10 mouse cellular contexts compared by ENCODE assay signal in the genomic region with DNA sequence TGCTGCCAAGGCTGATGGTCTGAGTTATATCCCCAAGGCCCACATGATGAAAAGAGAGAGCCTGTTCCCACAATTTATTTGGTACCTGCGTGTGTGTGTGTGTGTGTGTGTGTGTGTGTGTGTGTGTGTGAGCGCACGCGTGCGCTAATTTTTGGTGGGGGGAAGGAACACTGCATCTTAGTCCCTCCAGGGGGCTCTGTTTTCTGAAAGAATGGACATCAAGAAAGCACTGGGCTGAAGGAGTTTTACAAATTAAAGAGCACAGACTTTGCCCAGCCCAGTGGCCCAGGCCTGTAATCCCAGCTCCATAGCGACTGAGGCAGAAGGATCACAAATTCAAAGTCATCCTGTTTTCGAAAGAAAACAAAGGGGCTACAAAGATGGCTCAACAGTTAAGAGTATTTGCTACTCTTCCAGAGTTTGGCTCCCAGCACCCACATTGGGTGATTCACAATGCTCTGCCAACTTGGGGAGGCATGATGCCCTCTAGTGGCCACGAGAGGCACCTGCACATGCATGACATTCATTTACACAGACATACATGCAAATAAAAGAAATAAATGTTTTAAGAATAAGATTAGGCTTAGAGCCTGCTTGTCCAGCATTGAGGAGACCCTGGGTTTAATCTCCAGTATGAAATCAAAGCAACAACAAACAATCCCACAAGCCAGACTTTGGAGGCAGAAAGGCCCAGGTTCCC. TPM values are rescaled to one million over a fixed set of nuclear protein-coding genes. Genes with fewer than 3 reads are reported as not detected.
DNase-seq lines count a peak whose midpoint lies in the region; ATAC-seq and TF ChIP-seq lines count a peak whose summit lies in the region.
"Had no signal": no experiment of that assay in that cellular context is flagged by ENCODE, and none has a peak within 500 bp of the region (broad histone marks: within the 10 kb centered on the region; RNA-seq: fewer than 3 reads in every experiment).

No protein-coding gene starts in this region.

- no peaks in the 10 kb centered on the region for H3K36me3 ChIP-seq in kidney, embryonic 16.5 days (ENCODE audit: insufficient read depth, low read length)
- no peaks in the 10 kb centered on the region for H3K36me3 ChIP-seq in ES-E14 (ENCODE audit: control insufficient read depth, insufficient read depth, low read length, poor library complexity, severe bottlenecking)
- H3K36me3 ChIP-seq: embryonic facial prominence, embryonic 13.5 days had no signal

- no peak overlapping the region for H3K4me3 ChIP-seq in kidney, embryonic 16.5 days (ENCODE audit: low read length)
- H3K4me3 ChIP-seq in ES-E14 (ENCODE audit: insufficient read depth in 1 of 2, low read depth in 1 of 2, low read length in 2 of 2, poor library complexity in 1 of 2, severe bottlenecking in 1 of 2): peak overlapping the region; percentile 22 to 25; a peak in 3 of 4 replicates
- no peak overlapping the region for H3K4me3 ChIP-seq in bone marrow macrophage, adult 2 months (ENCODE audit: insufficient read depth, low read length)
- H3K4me3 ChIP-seq: embryonic facial prominence, embryonic 13.5 days had no signal

- no peak overlapping the region for H3K27ac ChIP-seq in kidney, embryonic 16.5 days (ENCODE audit: low read length)
- no peak overlapping the region for H3K27ac ChIP-seq in ES-E14 (ENCODE audit: insufficient read depth, low read depth, low read length, poor library complexity, severe bottlenecking)
- no peak overlapping the region for H3K27ac ChIP-seq in bone marrow macrophage, adult 2 months (ENCODE audit: insufficient read depth, low read depth, low read length)
- H3K27ac ChIP-seq: embryonic facial prominence, embryonic 13.5 days; macrophage had no signal

- H3K4me1 ChIP-seq in kidney, embryonic 16.5 days (ENCODE audit: insufficient read depth, low read length): no peaks in the 10 kb centered on the region
- no peaks in the 10 kb centered on the region for H3K4me1 ChIP-seq in ES-E14 (ENCODE audit: control insufficient read depth in 2 of 2, insufficient read depth in 2 of 2, low read length in 2 of 2, poor library complexity in 1 of 2)
- H3K4me1 ChIP-seq in bone marrow macrophage, adult 2 months (ENCODE audit: control insufficient read depth, insufficient read depth, low read length): no peaks in the 10 kb centered on the region
- H3K4me1 ChIP-seq: embryonic facial prominence, embryonic 13.5 days had no signal

- no peak for ATAC-seq in kidney, embryonic 16.5 days (ENCODE audit: low FRiP score, low TSS enrichment)
- 0 out of 2 replicates have a peak, but pooled peaks have one; percentile 40 for ATAC-seq in monocyte, adult 5-6 weeks (replicated peaks; ENCODE audit: insufficient number of reproducible peaks, low FRiP score, low TSS enrichment, poor library complexity, severe bottlenecking)
- ATAC-seq: hindbrain, embryonic 16.5 days had no signal

- no peak overlapping the region for H3K9ac ChIP-seq in kidney, embryonic 16.5 days (replicated peaks; ENCODE audit: low read length)
- peak overlapping the region; percentile 59; the same call in 1 of the 2 replicates for H3K9ac ChIP-seq in ES-E14 (ENCODE audit: insufficient read depth, low read depth, low read length, poor library complexity, severe bottlenecking)
- H3K9ac ChIP-seq: embryonic facial prominence, embryonic 13.5 days had no signal

- no peak overlapping the region for H3K4me2 ChIP-seq in kidney, embryonic 16.5 days (replicated peaks; ENCODE audit: low read depth, low read length)
- H3K4me2 ChIP-seq: embryonic facial prominence, embryonic 13.5 days had no signal

- no peak for TF ChIP-seq POLR2A in bone marrow macrophage, adult 2 months (IDR thresholded peaks at IDR 0.05; ENCODE audit: borderline replicate concordance, low read depth, low read length)

- in situ Hi-C loops in ES-E14 (cut with MboI; ENCODE audit: low sequenced_read_pairs in 2 of 2, unreplicated experiment in 2 of 2): no loop called here

- 78% methylated on average over 8 of the region's 8 CpGs for WGBS in kidney, embryonic 16.5 days

- H3K27me3 ChIP-seq in kidney, embryonic 16.5 days (ENCODE audit: insufficient read depth, low read length): no peaks in the 10 kb centered on the region

- H3K9me3 ChIP-seq in kidney, embryonic 16.5 days (ENCODE audit: low read length): peaks cover 8% of the 10 kb centered on the region; the same call in 1 of the 2 replicates
- no peaks in the 10 kb centered on the region for H3K9me3 ChIP-seq in ES-E14 (ENCODE audit: control insufficient read depth, insufficient read depth, low read depth, low read length)

- peak; percentile 25 for DNase-seq in kidney, adult 9 months
- peak; percentile 61 for DNase-seq in ES-E14 (ENCODE audit: low read depth, low spot score)
- no peak for DNase-seq in gastrocnemius, postnatal 4 days (ENCODE audit: low spot score in 2 of 2)
- no peak for DNase-seq in ovary, adult 18-20 months (ENCODE audit: low spot score)

- peak; percentile 54 for TF ChIP-seq CTCF in bone marrow macrophage, adult 2 months (IDR thresholded peaks at IDR 0.05; ENCODE audit: low read depth, low read length)

TF ChIP-seq in ES-E14, 5 proteins besides CTCF, POLR2A, EP300 and RAD21:
- TF ChIP-seq ZC3H11A (IDR thresholded peaks at IDR 0.05; ENCODE audit: borderline replicate concordance, low read depth, low read length) (0 out of 2 replicates have a peak, but pooled peaks have one; percentile 7), CHD2 (IDR thresholded peaks at IDR 0.05; ENCODE audit: low read depth, low read length) (no peak), HCFC1 (IDR thresholded peaks at IDR 0.05; ENCODE audit: borderline replicate concordance, insufficient read depth, low read length) (no peak), MAFK (IDR thresholded peaks at IDR 0.05; ENCODE audit: insufficient read depth, low read depth, low read length) (no peak), ZNF384 (IDR thresholded peaks at IDR 0.05; ENCODE audit: low read depth, low read length) (no peak)
TF ChIP-seq in ES-E14: peak in this region for 1.

RNA-seq across cellular contexts. Expression of a gene that starts 45.3 kb away (rescaled TPM):
- polyA plus RNA-seq in kidney, embryonic 16.5 days (2015; fragmentation: Nextera tagmentation; extraction: Ambion mirVana): 38.5 and 40.5 TPM in 2 replicates
- 73.0 and 80.4 TPM in 2 replicates for total RNA-seq in ES-E14 (2012; rRNA removed)
- 21.1 and 28.1 TPM in 2 replicates for polyA plus RNA-seq in bone marrow macrophage, adult 2 months (2012; ENCODE audit: insufficient read depth, insufficient read length, missing spikeins)
- 25.6 to 40.2 TPM (median 28.5 TPM) in 3 replicates for total RNA-seq in monocyte, adult 5-6 weeks (2017)
- 10 to 100 TPM in 1 of 2 experiments, 1 to 10 TPM in 1; 7.5 to 10.6 TPM for total RNA-seq in gastrocnemius, postnatal 4 days (2021)

RNA-seq across cellular contexts. Expression of a gene that starts 45.4 kb away (rescaled TPM):
- polyA plus RNA-seq in kidney, embryonic 16.5 days (2015; fragmentation: Nextera tagmentation; extraction: Ambion mirVana): 70.0 and 73.8 TPM in 2 replicates
- total RNA-seq in ES-E14 (2012; rRNA removed): 32.9 and 53.4 TPM in 2 replicates
- 166 and 182 TPM in 2 replicates for polyA plus RNA-seq in bone marrow macrophage, adult 2 months (2012; ENCODE audit: insufficient read depth, insufficient read length, missing spikeins)
- 300 to 314 TPM (median 304 TPM) in 3 replicates for total RNA-seq in monocyte, adult 5-6 weeks (2017)
- 10 to 100 TPM; 36.6 to 42.8 TPM for total RNA-seq in gastrocnemius, postnatal 4 days (2021)

Comparison
In these comparisons a context has a peak if more than half of its experiments do, and no peak if none do; other contexts are left out.
1. DNase-seq: peak in kidney, adult 9 months (single experiment) and ES-E14 (single experiment); none in gastrocnemius, postnatal 4 days (0 of 2) and ovary, adult 18-20 months (single experiment).
2. H3K4me3 ChIP-seq: peak in ES-E14 (2 of 2); none in kidney, embryonic 16.5 days (single experiment) and bone marrow macrophage, adult 2 months (single experiment).